Mouse (Mus musculus): ENCODE measurements around the gene Klk1b5.
A peak's percentile ranks its signal among the peaks of the same experiment; 100 is the strongest.
"Not testable (repeated sequence)": the region's sequence is repeated elsewhere in the genome, so short reads cannot be mapped to it uniquely, and the experiment has no call there.

The Klk1b5 gene

GRCm38 (mm10) chr7:44215645-44216044 is at the start of gene Klk1b5:
TSS of gene Klk1b5 (plus strand) at chr7:44215945.
- DNase-seq (ENCODE audit: extremely low read depth, insufficient read length, low spot score): no peak

DNA sequence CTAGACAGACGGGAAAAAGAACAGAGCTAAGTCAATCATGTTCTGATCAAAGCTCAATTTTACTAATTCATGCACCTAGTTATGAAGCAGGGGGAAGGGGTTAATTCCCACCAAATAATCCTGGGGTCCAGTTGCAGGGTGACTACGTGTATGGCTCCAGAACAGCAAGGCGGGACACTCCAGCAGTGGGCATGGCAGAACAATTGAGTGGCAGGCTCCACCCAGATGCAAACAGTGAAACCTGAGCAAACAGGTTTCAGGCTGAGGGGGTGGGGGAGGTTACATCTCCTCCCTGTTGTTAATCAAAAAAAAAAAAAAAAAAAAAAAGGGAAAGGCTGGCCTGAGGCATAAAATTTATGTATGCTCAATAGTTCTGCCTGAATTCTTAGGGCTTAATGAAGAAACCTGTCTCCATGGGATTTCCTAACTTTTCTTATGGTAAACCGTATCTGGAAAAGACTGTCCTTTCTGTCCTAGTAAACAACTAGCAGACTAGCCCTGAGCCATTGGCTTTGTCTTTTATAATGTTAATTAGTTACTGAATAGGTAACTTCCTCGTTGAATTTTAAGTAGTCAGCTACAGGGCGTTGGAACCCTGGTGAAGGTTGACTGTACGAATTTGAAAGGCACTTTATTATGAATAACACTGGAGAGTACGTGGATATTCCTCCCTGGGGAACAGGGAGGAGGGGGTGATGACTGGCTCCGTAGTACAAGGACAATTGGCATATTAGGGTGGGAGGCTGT is 36.3 kb upstream of the Klk1b5 start:
- no peak for DNase-seq (ENCODE audit: extremely low read depth, insufficient read length, low spot score)

- not testable (repeated sequence) for DNase-seq (ENCODE audit: extremely low read depth, insufficient read length, low spot score)
Measured at GRCm38 (mm10) chr7:44186516-44186915, 29.2 kb upstream of the Klk1b5 start.

DNA sequence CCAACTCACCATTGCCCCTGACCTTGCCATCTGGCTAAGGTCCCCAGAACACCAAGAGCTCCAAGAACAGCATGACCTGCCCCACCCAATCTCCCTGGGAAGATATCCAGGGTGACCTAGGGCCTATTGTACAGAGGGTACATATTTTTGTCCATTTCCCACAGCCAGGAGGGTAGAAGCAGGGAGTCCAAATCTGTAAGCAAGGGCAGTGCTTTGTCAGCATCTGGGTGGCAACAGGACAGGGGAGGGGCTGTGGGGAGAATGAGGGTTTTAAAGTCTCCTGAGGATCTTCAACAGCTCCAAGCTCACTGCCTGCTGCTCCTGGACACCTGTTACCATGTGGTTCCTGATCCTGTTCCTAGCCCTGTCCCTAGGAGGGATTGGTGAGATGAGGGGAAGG is 27.8 kb upstream of the Klk1b5 start, which contains the start of gene Klk1b24:
Gene Klk1b24, plus strand, starts transcription at position 301 of the 400 bp plus-strand sequence.
- DNase-seq (ENCODE audit: extremely low read depth, insufficient read length, low spot score): not testable (repeated sequence)

- DNase-seq (ENCODE audit: extremely low read depth, insufficient read length, low spot score): not testable (repeated sequence)
Measured at GRCm38 (mm10) chr7:44193466-44193865, 22.3 kb upstream of the Klk1b5 start.

GRCm38 (mm10) chr7:44197891-44198290 is 17.9 kb upstream of the Klk1b5 start, which contains the start of gene Klk1b3:
TSS of gene Klk1b3 (plus strand) at chr7:44198191.
- DNase-seq (ENCODE audit: extremely low read depth, insufficient read length, low spot score): no peak

GRCm38 (mm10) chr7:44207135-44207534 is 8.6 kb upstream of the Klk1b5 start, which contains the start of gene Klk1b4:
TSS of gene Klk1b4 (plus strand) at chr7:44207435.
- DNase-seq (ENCODE audit: extremely low read depth, insufficient read length, low spot score): not testable (repeated sequence)

GRCm38 (mm10) chr7:44208307-44208706 is 7.4 kb upstream of the Klk1b5 start:
- no peak for DNase-seq (ENCODE audit: extremely low read depth, insufficient read length, low spot score)

DNA sequence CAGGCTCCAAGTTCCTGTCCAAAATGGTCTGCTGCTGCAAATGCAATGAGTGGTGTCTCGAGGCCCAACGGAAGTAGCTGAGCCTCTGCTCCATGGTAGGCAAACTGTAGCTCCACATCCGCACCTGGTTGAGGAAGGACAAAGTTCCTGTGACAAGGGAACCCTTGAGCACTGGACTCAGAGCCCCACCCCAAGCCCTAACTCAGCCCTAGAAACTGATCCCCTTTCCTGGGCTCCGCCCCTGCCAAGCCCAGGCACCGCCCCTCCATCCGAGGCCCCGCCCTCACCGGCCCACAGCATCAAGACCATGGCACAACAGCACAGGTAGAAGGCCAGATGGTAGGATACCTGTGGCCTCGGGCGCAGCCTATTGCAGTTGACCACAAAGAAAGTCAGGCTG is 5.9 kb downstream of the Klk1b5 start:
- DNase-seq (ENCODE audit: extremely low read depth, insufficient read length, low spot score): not testable (repeated sequence)

- not testable (repeated sequence) for DNase-seq (ENCODE audit: extremely low read depth, insufficient read length, low spot score)
Measured at GRCm38 (mm10) chr7:44222335-44222734, 6.6 kb downstream of the Klk1b5 start.

DNA sequence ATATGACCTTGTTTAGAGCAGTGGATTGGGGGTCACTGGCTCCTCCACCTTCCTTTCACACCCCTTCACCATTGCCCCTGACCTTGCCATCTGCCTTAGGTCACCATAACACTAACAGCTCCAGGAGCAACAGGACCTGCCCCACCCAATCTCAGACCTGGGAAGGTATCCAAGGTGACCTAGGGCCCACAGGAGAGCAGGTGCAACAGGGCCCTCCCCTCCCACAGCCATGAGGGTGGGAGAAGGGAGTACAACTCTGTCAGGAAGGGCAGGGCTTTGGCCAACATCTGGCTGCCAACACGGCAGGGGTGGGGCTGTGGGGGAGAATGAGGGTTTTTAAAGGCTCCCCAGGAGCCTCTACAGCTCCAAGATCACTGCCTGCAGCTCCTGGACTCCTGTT is 9.3 kb downstream of the Klk1b5 start, which contains the start of gene Klk1:
Gene Klk1, plus strand, starts transcription at position 285 of the 400 bp plus-strand sequence.
- no peak for DNase-seq (ENCODE audit: extremely low read depth, insufficient read length, low spot score)

DNA sequence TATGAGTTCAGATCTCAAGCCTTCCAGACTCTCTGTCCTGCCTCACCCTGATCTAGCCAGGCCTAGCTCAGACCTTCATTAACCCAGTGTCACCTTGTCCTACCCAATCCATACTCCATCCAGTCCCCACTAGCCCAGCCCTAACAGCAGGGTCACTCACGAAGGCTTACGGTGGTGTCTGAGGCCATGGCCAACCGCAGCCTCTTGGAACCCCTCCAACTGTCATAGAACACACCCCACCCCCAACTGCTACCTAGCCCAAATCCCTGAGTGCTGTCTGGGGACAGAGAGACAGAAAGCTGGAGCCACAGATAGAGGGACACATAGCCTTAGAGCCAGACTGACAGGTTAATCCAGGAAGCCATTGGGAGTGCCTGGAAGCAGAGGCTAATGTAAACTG is 20.2 kb downstream of the Klk1b5 start, which contains the start of gene Gm36864:
Gene Gm36864, plus strand, starts transcription at position 269 of the 400 bp plus-strand sequence.
- DNase-seq (ENCODE audit: extremely low read depth, insufficient read length, low spot score): no peak

GRCm38 (mm10) chr7:44239913-44240312 is 24.2 kb downstream of the Klk1b5 start:
- no peak for DNase-seq (ENCODE audit: extremely low read depth, insufficient read length, low spot score)

- no peak for DNase-seq (ENCODE audit: extremely low read depth, insufficient read length, low spot score)
Measured at GRCm38 (mm10) chr7:44240712-44241111, 25.0 kb downstream of the Klk1b5 start.

DNA sequence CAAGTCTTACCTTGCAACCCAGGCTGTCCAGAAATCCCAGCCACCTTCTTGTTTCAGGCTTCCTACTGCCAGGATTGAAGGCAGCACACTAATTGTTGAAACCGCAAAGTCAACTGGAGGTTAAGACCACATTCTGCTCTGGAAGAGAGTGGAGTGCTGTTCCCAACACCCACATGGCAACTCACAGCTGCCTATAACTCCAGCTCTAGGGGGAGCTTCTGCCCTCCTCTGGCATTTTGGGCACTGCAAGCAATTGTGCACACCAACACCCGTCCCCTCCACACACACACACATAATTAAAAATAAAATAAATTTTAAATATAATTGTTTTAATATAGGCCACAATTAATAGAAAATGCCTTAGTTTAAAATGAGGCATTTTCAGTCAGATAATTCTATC is 25.4 kb downstream of the Klk1b5 start:
- no peak for DNase-seq (ENCODE audit: extremely low read depth, insufficient read length, low spot score)

GRCm38 (mm10) chr7:44244080-44244479 is 28.3 kb downstream of the Klk1b5 start:
- no peak for DNase-seq (ENCODE audit: extremely low read depth, insufficient read length, low spot score)

DNA sequence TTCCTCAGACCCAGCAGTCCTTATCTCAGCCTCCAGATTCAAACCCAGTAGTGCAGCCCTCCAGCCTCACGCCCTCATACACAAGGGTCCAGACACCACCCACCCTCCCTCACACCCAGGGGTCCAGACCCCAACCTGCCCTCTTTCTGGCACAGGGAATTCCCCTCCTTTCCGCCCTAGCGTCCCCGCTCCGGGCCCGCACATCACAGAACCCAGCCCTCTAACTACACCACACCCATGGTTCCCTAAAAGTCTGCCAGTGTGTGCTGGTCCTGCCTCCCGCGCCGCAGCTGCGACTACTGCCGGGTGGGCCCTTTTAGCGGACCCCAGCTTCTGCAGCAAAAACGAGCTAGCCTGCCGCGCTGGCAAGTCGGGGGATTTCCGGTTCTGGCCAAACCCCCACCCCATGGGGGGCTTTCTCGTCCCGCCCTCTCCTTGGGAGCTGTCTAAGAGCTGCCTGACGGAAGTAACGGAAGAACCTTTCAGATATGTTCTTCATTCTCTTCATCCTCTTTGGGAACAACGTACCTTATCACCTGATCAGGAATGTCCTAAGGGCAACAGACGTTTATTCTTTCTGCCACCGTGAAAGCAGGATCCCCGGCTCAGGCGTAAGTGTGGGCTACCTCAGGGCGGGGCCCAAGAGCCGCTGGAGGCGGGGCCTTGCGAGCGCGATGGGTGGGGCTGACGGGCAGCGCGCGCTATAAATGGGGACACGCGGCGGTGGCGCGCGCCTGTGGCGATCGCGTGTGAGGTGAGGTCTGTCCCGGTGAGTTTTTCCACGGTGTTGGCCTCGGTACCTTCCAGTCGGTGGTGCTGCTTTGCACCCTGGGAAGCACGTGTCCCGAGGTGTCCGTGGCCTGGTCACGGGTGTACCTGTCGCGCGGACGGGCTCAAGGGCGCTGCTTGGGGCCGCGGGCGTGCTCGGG is 30.6 kb downstream of the Klk1b5 start, which contains the start of the genes 1700028J19Rik and 2410002F23Rik:
Gene 1700028J19Rik, minus strand, starts transcription at position 641 of the 929 bp plus-strand sequence.
Gene 2410002F23Rik, plus strand, starts transcription at position 668 of the 929 bp plus-strand sequence.
- DNase-seq (ENCODE audit: extremely low read depth, insufficient read length, low spot score): peak; percentile 84

GRCm38 (mm10) chr7:44246984-44247470 is 31.3 kb downstream of the Klk1b5 start:
- no peak for DNase-seq (ENCODE audit: extremely low read depth, insufficient read length, low spot score)

DNA sequence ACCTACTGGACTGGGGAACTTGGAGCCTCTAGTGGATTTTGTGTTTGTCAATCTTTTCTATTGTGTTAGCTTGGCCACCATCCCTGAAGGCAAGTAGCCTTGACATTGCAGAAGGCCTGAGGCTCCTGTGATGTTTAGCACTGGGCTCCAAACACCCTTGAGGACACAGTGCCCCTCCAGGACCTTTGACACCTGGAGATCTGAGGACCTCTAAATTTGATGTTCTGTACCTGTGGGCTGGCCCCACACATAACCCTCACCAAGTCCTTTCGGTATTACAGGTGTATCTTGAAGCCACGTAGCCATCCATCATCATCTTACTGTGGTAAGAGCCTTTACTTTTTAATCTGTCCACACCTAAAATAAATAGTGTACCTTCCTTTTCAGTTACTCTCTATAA is 32.2 kb downstream of the Klk1b5 start:
- no peak for DNase-seq (ENCODE audit: extremely low read depth, insufficient read length, low spot score)

DNA sequence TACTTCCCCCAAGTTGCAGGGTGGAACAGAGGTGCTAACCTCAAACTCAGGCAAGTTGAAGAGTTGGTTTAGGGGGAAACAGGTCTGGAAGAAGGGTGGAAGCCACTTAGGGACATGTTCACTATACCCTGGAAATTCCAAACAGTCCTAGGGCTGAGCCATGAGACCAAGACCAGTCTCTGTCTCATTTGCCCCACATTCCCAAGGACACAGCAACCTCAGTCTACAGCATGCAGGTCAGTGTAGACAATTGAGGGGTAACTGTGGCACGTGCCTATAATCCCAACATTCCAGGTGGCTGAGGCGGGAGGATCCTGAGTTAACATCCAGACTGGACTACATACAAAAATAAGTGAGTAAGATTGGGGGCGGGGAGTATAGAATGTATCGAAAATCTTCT is 33.5 kb downstream of the Klk1b5 start:
- DNase-seq (ENCODE audit: extremely low read depth, insufficient read length, low spot score): no peak
